In the genomic region with DNA sequence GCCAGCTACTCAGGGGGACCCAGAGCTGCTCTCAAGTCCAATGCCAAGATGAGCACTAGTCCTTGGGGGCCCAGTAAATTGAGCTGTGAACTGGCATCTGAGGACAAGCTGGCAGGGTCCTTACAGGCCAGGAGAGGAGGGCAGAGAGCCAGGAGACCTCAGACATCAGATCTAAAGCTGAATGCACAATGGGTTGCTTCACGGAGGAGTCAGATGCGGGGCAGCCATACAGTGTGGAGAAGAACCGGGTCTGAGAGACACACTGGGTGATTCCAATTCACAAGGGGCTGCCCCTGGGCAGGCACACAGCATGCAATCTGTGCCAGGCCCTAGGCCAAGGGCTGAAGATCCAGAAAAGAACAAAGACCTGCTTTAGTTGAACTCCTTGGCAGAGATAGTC, we compare ENCODE assay signal across 11 mouse cellular contexts. TPM values are rescaled to one million over a fixed set of nuclear protein-coding genes. Genes with fewer than 3 reads are reported as not detected.
DNase-seq lines count a peak whose midpoint lies in the region; ATAC-seq lines count a peak whose summit lies in the region.
"Had no signal": no experiment of that assay in that cellular context is flagged by ENCODE, and none has a peak within 500 bp of the region (broad histone marks: within the 10 kb centered on the region; RNA-seq: fewer than 3 reads in every experiment).

No protein-coding gene starts in this region.

- peak overlapping the region; percentile 53 for H3K27ac ChIP-seq in forebrain, embryonic 15.5 days (replicated peaks)
- H3K27ac ChIP-seq in forebrain, embryonic 10.5 days = no peak overlapping the region
- H3K27ac ChIP-seq in midbrain, embryonic 15.5 days = peak overlapping the region; percentile 32; the same call in 1 of the 2 replicates
- H3K27ac ChIP-seq: midbrain, embryonic 12.5 days had no signal

- ATAC-seq in forebrain, embryonic 15.5 days (replicated peaks) = 0 out of 2 replicates have a peak, but pooled peaks have one; percentile 51
- peak; percentile 80 for ATAC-seq in midbrain, embryonic 15.5 days (replicated peaks)

- H3K4me2 ChIP-seq in forebrain, embryonic 15.5 days (replicated peaks) = no peak overlapping the region
- no peak overlapping the region for H3K4me2 ChIP-seq in midbrain, embryonic 15.5 days
- H3K4me2 ChIP-seq: liver, embryonic 11.5 days; midbrain, embryonic 12.5 days had no signal

- H3K4me1 ChIP-seq in forebrain, embryonic 15.5 days = peaks cover 16% of the 10 kb centered on the region
- H3K4me1 ChIP-seq in forebrain, embryonic 10.5 days = peaks cover 16% of the 10 kb centered on the region
- H3K4me1 ChIP-seq in midbrain, embryonic 15.5 days = peaks cover 9% of the 10 kb centered on the region; the same call in 1 of the 2 replicates

- H3K4me3 ChIP-seq in forebrain, embryonic 15.5 days = no peak overlapping the region
- H3K4me3 ChIP-seq in forebrain, embryonic 10.5 days = no peak overlapping the region
- H3K4me3 ChIP-seq in midbrain, embryonic 15.5 days = no peak overlapping the region
- H3K4me3 ChIP-seq: midbrain, embryonic 12.5 days had no signal

- no peak for DNase-seq in forebrain, embryonic 10.5 days (ENCODE audit: extremely low spot score, low spot score)
- peak; percentile 35 to 71 for DNase-seq in layer of hippocampus, postnatal 14 days (ENCODE audit: low spot score in 2 of 2)
- DNase-seq in layer of hippocampus, adult 11-12 months (ENCODE audit: low spot score) = no peak
- DNase-seq in cerebellum, adult 9-11 months = peak; percentile 47
- DNase-seq in thymus, postnatal 14 days = no peak
- DNase-seq in thymus, postnatal 0 days (ENCODE audit: low spot score) = no peak
- DNase-seq: thymus, adult 18-20 months had no signal

- 38% methylated on average over 3 of the region's 3 CpGs for WGBS in forebrain, embryonic 15.5 days
- WGBS in forebrain, embryonic 10.5 days = 82% methylated on average over 3 of the region's 3 CpGs
- 43% methylated on average over 3 of the region's 3 CpGs for WGBS in midbrain, embryonic 15.5 days

- no peaks in the 10 kb centered on the region for H3K9me3 ChIP-seq in forebrain, embryonic 15.5 days
- H3K9me3 ChIP-seq in forebrain, embryonic 10.5 days = no peaks in the 10 kb centered on the region
- no peaks in the 10 kb centered on the region for H3K9me3 ChIP-seq in midbrain, embryonic 15.5 days
- H3K9me3 ChIP-seq: midbrain, embryonic 12.5 days had no signal

- no peak overlapping the region for H3K9ac ChIP-seq in forebrain, embryonic 15.5 days (replicated peaks)
- H3K9ac ChIP-seq in midbrain, embryonic 15.5 days = no peak overlapping the region
- H3K9ac ChIP-seq: midbrain, embryonic 12.5 days had no signal

- no peaks in the 10 kb centered on the region for H3K27me3 ChIP-seq in forebrain, embryonic 15.5 days
- no peaks in the 10 kb centered on the region for H3K27me3 ChIP-seq in forebrain, embryonic 10.5 days (ENCODE audit: poor library complexity, severe bottlenecking)
- H3K27me3 ChIP-seq in midbrain, embryonic 15.5 days (replicated peaks) = no peaks in the 10 kb centered on the region
- H3K27me3 ChIP-seq: midbrain, embryonic 12.5 days had no signal

- H3K36me3 ChIP-seq in forebrain, embryonic 15.5 days = peaks cover 7% of the 10 kb centered on the region; the same call in 1 of the 2 replicates
- peaks cover 11% of the 10 kb centered on the region for H3K36me3 ChIP-seq in forebrain, embryonic 10.5 days (replicated peaks)
- H3K36me3 ChIP-seq in midbrain, embryonic 15.5 days (replicated peaks) = no peaks in the 10 kb centered on the region
- H3K36me3 ChIP-seq: midbrain, embryonic 12.5 days had no signal

RNA-seq across cellular contexts. Expression of a gene that starts 18.0 kb away (rescaled TPM):
- polyA plus RNA-seq in forebrain, embryonic 15.5 days (2015; fragmentation: Nextera tagmentation; extraction: Ambion mirVana) = 39.9 and 40.8 TPM in 2 replicates
- polyA plus RNA-seq in forebrain, embryonic 10.5 days (2016; fragmentation: Nextera tagmentation; extraction: Ambion mirVana) = 35.4 and 38.9 TPM in 2 replicates
- 10 to 100 TPM; 90.3 to 93.8 TPM for total RNA-seq in layer of hippocampus, postnatal 14 days (2021)
- 42.2 and 48.0 TPM in 2 replicates for polyA plus RNA-seq in midbrain, embryonic 15.5 days (2015; fragmentation: Nextera tagmentation; extraction: Ambion mirVana)
- polyA plus RNA-seq in thymus, postnatal 0 days (2015; fragmentation: Nextera tagmentation; extraction: Ambion mirVana) = 131 TPM in 2 replicates

RNA-seq across cellular contexts. Expression of a gene that starts 52.5 kb away (rescaled TPM):
- polyA plus RNA-seq in forebrain, embryonic 15.5 days (2015; fragmentation: Nextera tagmentation; extraction: Ambion mirVana) = 11.3 and 13.2 TPM in 2 replicates
- polyA plus RNA-seq in forebrain, embryonic 10.5 days (2016; fragmentation: Nextera tagmentation; extraction: Ambion mirVana) = 8.8 and 10.0 TPM in 2 replicates
- 10 to 100 TPM; 34.3 to 34.4 TPM for total RNA-seq in layer of hippocampus, postnatal 14 days (2021)
- 15.4 and 16.4 TPM in 2 replicates for polyA plus RNA-seq in midbrain, embryonic 15.5 days (2015; fragmentation: Nextera tagmentation; extraction: Ambion mirVana)
- 40.6 and 40.8 TPM in 2 replicates for polyA plus RNA-seq in thymus, postnatal 0 days (2015; fragmentation: Nextera tagmentation; extraction: Ambion mirVana)

Comparison
In these comparisons a context has a peak if more than half of its experiments do, and no peak if none do; other contexts are left out.
1. DNase-seq: peak in layer of hippocampus, postnatal 14 days (2 of 2) and cerebellum, adult 9-11 months (single experiment); none in forebrain, embryonic 10.5 days (single experiment), layer of hippocampus, adult 11-12 months (single experiment), thymus, postnatal 14 days (single experiment) and thymus, postnatal 0 days (single experiment).